Mouse (Mus musculus): ENCODE results near the gene Tcf23. TPM values are rescaled to one million over a fixed set of nuclear protein-coding genes. Genes with fewer than 3 reads are reported as not detected.

The Tcf23 gene
- polyA plus RNA-seq, 1 experiment from 2014 or later = 0.03 TPM

- no peak for DNase-seq
- ATAC-seq (ENCODE audit: low read depth) = 0 out of 2 replicates have a peak, but pooled peaks have one; percentile 21
- no peak overlapping the region for H3K4me2 ChIP-seq
- H3K4me1 ChIP-seq (replicated peaks) = 0 out of 2 replicates have a peak, but pooled peaks cover 8% of the 10 kb centered on the region
- no peak overlapping the region for H3K27ac ChIP-seq
- H3K9me3 ChIP-seq (replicated peaks) = no peaks in the 10 kb centered on the region
- no peaks in the 10 kb centered on the region for H3K36me3 ChIP-seq
- no peak overlapping the region for H3K9ac ChIP-seq
- WGBS (ENCODE audit: insufficient replicate concordance) = 64% methylated on average over 4 of the region's 4 CpGs
- H3K4me3 ChIP-seq (replicated peaks) = no peak overlapping the region
- no peaks in the 10 kb centered on the region for H3K27me3 ChIP-seq
These were observed 38.3 kb upstream of the Tcf23 start for GRCm38 (mm10) chr5:30930121-30930520.

GRCm38 (mm10) chr5:30930846-30931245 lies 37.6 kb upstream of the Tcf23 start:
- Histone ChIP-seq H3K4me1 (replicated peaks) (0 out of 2 replicates have a peak, but pooled peaks cover 8% of the 10 kb centered on the region), H3K4me2 (no peak overlapping the region), H3K9ac (no peak overlapping the region), H3K9me3 (replicated peaks) (no peaks in the 10 kb centered on the region), H3K4me3 (replicated peaks) (no peak overlapping the region), H3K36me3 (no peaks in the 10 kb centered on the region), H3K27me3 (no peaks in the 10 kb centered on the region), H3K27ac (no peak overlapping the region)
- no peak for DNase-seq
- ATAC-seq (ENCODE audit: low read depth) = no peak
- 74% methylated on average over 6 of the region's 6 CpGs for WGBS (ENCODE audit: insufficient replicate concordance)

- no peak overlapping the region for H3K27ac ChIP-seq
- H3K36me3 ChIP-seq = no peaks in the 10 kb centered on the region
- H3K4me1 ChIP-seq (replicated peaks) = 0 out of 2 replicates have a peak, but pooled peaks cover 8% of the 10 kb centered on the region
- no peaks in the 10 kb centered on the region for H3K9me3 ChIP-seq (replicated peaks)
- H3K9ac ChIP-seq = no peak overlapping the region
- H3K4me2 ChIP-seq = no peak overlapping the region
- WGBS (ENCODE audit: insufficient replicate concordance) = 62% methylated on average over 4 of the region's 4 CpGs
- ATAC-seq (ENCODE audit: low read depth) (no peak), DNase-seq (no peak)
- no peaks in the 10 kb centered on the region for H3K27me3 ChIP-seq
- H3K4me3 ChIP-seq (replicated peaks) = no peak overlapping the region
These were observed 37.1 kb upstream of the Tcf23 start for GRCm38 (mm10) chr5:30931378-30931777.

- Histone ChIP-seq H3K4me1 (replicated peaks) (no peaks in the 10 kb centered on the region), H3K9me3 (replicated peaks) (no peaks in the 10 kb centered on the region), H3K27me3 (no peaks in the 10 kb centered on the region), H3K9ac (no peak overlapping the region), H3K36me3 (no peaks in the 10 kb centered on the region), H3K4me3 (replicated peaks) (no peak overlapping the region), H3K4me2 (no peak overlapping the region), H3K27ac (no peak overlapping the region)
- ATAC-seq (ENCODE audit: low read depth) (no peak), DNase-seq (no peak)
- WGBS (ENCODE audit: insufficient replicate concordance) = 57% methylated on average over 5 of the region's 5 CpGs
These were observed 34.8 kb upstream of the Tcf23 start for GRCm38 (mm10) chr5:30933705-30934104.

GRCm38 (mm10) chr5:30934725-30935461 lies 33.6 kb upstream of the Tcf23 start:
- Histone ChIP-seq H3K9ac (no peak overlapping the region), H3K4me2 (no peak overlapping the region), H3K9me3 (replicated peaks) (no peaks in the 10 kb centered on the region), H3K4me3 (replicated peaks) (no peak overlapping the region), H3K27ac (no peak overlapping the region), H3K36me3 (no peaks in the 10 kb centered on the region), H3K4me1 (replicated peaks) (no peaks in the 10 kb centered on the region), H3K27me3 (no peaks in the 10 kb centered on the region)
- no peak for ATAC-seq (ENCODE audit: low read depth)
- 76% methylated on average over 5 of the region's 5 CpGs for WGBS (ENCODE audit: insufficient replicate concordance)
- no peak for DNase-seq

- Histone ChIP-seq H3K36me3 (no peaks in the 10 kb centered on the region), H3K4me3 (replicated peaks) (no peak overlapping the region), H3K9ac (no peak overlapping the region), H3K4me1 (replicated peaks) (peaks cover 10% of the 10 kb centered on the region), H3K27me3 (peaks cover 29% of the 10 kb centered on the region), H3K27ac (no peak overlapping the region), H3K4me2 (no peak overlapping the region), H3K9me3 (replicated peaks) (no peaks in the 10 kb centered on the region)
- ATAC-seq (ENCODE audit: low read depth) (no peak), DNase-seq (no peak)
- 81% methylated on average over 2 of the region's 2 CpGs for WGBS (ENCODE audit: insufficient replicate concordance)
These were observed 25.5 kb upstream of the Tcf23 start for GRCm38 (mm10) chr5:30943004-30943403.

- DNase-seq (no peak), ATAC-seq (ENCODE audit: low read depth) (no peak)
- Histone ChIP-seq H3K9ac (no peak overlapping the region), H3K27me3 (peaks cover 29% of the 10 kb centered on the region), H3K4me1 (replicated peaks) (peaks cover 18% of the 10 kb centered on the region), H3K4me3 (replicated peaks) (peak overlapping the region; percentile 49; the same call in 1 of the 2 replicates), H3K4me2 (peak overlapping the region; percentile 66; the same call in 1 of the 2 replicates), H3K9me3 (replicated peaks) (no peaks in the 10 kb centered on the region), H3K36me3 (no peaks in the 10 kb centered on the region), H3K27ac (no peak overlapping the region)
- WGBS (ENCODE audit: insufficient replicate concordance) = 67% methylated on average over 6 of the region's 6 CpGs
These were observed 24.1 kb upstream of the Tcf23 start for GRCm38 (mm10) chr5:30944344-30944743.

- no peak within 1 kb of the TSS for H3K27ac ChIP-seq
- H3K27me3 ChIP-seq = peaks cover 29% of the 10 kb centered on the region
- peak within 1 kb of the TSS; percentile 62 for H3K9ac ChIP-seq
- H3K4me3 ChIP-seq (replicated peaks) = peak within 1 kb of the TSS; percentile 49
- ATAC-seq (ENCODE audit: low read depth) = no peak; the same call in 1 of the 2 replicates
- H3K4me2 ChIP-seq = peak within 1 kb of the TSS; percentile 66
- 8% methylated on average over 44 of the region's 44 CpGs for WGBS (ENCODE audit: insufficient replicate concordance)
- DNase-seq = peak; percentile 30
- no peaks in the 10 kb centered on the region for H3K9me3 ChIP-seq (replicated peaks)
- H3K36me3 ChIP-seq = no peaks in the 10 kb centered on the region
- H3K4me1 ChIP-seq (replicated peaks) = peaks cover 24% of the 10 kb centered on the region
These were observed 23.3 kb upstream of the Tcf23 start, which contains the start of gene Cgref1 for GRCm38 (mm10) chr5:30944956-30945781. Gene Cgref1 (minus strand): TSS chr5:30945591.

- H3K36me3 ChIP-seq = peaks cover 13% of the 10 kb centered on the region
- peaks cover 33% of the 10 kb centered on the region for H3K4me1 ChIP-seq (replicated peaks)
- no peaks in the 10 kb centered on the region for H3K9me3 ChIP-seq (replicated peaks)
- no peak for DNase-seq
- ATAC-seq (ENCODE audit: low read depth) = no peak
- H3K4me3 ChIP-seq (replicated peaks) = no peak overlapping the region
- H3K9ac ChIP-seq = no peak overlapping the region
- WGBS (ENCODE audit: insufficient replicate concordance) = 57% methylated on average over 5 of the region's 5 CpGs
- no peak overlapping the region for H3K4me2 ChIP-seq
- peaks cover 29% of the 10 kb centered on the region for H3K27me3 ChIP-seq
- H3K27ac ChIP-seq = no peak overlapping the region
These were observed 19.8 kb upstream of the Tcf23 start for GRCm38 (mm10) chr5:30948620-30949019.

GRCm38 (mm10) chr5:30949654-30950326 lies 18.7 kb upstream of the Tcf23 start:
- H3K9me3 ChIP-seq (replicated peaks) = no peaks in the 10 kb centered on the region
- peak overlapping the region; percentile 68 for H3K27ac ChIP-seq
- H3K4me2 ChIP-seq = peak overlapping the region; percentile 88
- H3K27me3 ChIP-seq = peaks cover 21% of the 10 kb centered on the region
- WGBS (ENCODE audit: insufficient replicate concordance) = under 1% methylated on average over 31 of the region's 31 CpGs
- H3K36me3 ChIP-seq = peaks cover 24% of the 10 kb centered on the region
- DNase-seq = peak; percentile 91
- H3K4me1 ChIP-seq (replicated peaks) = peaks cover 30% of the 10 kb centered on the region
- ATAC-seq (ENCODE audit: low read depth) = peak; percentile 89
- peak overlapping the region; percentile 76 for H3K4me3 ChIP-seq (replicated peaks)
- peak overlapping the region; percentile 79 for H3K9ac ChIP-seq

GRCm38 (mm10) chr5:30950451-30950850 lies 18.0 kb upstream of the Tcf23 start:
- Histone ChIP-seq H3K27me3 (peaks cover 14% of the 10 kb centered on the region; the same call in 1 of the 2 replicates), H3K9me3 (replicated peaks) (no peaks in the 10 kb centered on the region), H3K9ac (peak overlapping the region; percentile 79), H3K4me2 (peak overlapping the region; percentile 88), H3K4me3 (replicated peaks) (peak overlapping the region; percentile 76), H3K4me1 (replicated peaks) (peaks cover 23% of the 10 kb centered on the region), H3K27ac (peak overlapping the region; percentile 68), H3K36me3 (peaks cover 31% of the 10 kb centered on the region)
- peak; percentile 5; the same call in 1 of the 2 replicates for ATAC-seq (ENCODE audit: low read depth)
- no peak for DNase-seq
- WGBS (ENCODE audit: insufficient replicate concordance) = 69% methylated on average over 4 of the region's 4 CpGs

All from liver, embryonic 13.5 days (tissue).